In genomic region chr11:107506260-107506659, GRCm38 (mm10) we compare ENCODE assay signal across 8 mouse cellular contexts. TPM values are rescaled to one million over a fixed set of nuclear protein-coding genes. Genes with fewer than 3 reads are reported as not detected.
A peak's percentile ranks its signal among the peaks of the same experiment; 100 is the strongest.
DNase-seq lines count a peak whose midpoint lies in the region; ATAC-seq and TF ChIP-seq lines count a peak whose summit lies in the region.
"Had no signal": no experiment of that assay in that cellular context is flagged by ENCODE, and none has a peak within 500 bp of the region (broad histone marks: within the 10 kb centered on the region; RNA-seq: fewer than 3 reads in every experiment).

No protein-coding gene starts in this region.

- H3K9me3 ChIP-seq in kidney, embryonic 14.5 days (ENCODE audit: control insufficient read depth, low read length): no peaks in the 10 kb centered on the region
- H3K9me3 ChIP-seq in ES-E14 (ENCODE audit: control insufficient read depth, insufficient read depth, low read depth, low read length): no peaks in the 10 kb centered on the region
- no peaks in the 10 kb centered on the region for H3K9me3 ChIP-seq in forebrain, embryonic 10.5 days
- H3K9me3 ChIP-seq: neural tube, embryonic 13.5 days had no signal

- ATAC-seq in kidney, embryonic 14.5 days (ENCODE audit: low FRiP score, low TSS enrichment): no peak

- H3K4me1 ChIP-seq in kidney, embryonic 14.5 days (ENCODE audit: control insufficient read depth, insufficient read depth, low read length): peaks cover 6% of the 10 kb centered on the region; the same call in 1 of the 2 replicates
- H3K4me1 ChIP-seq in ES-E14 (ENCODE audit: control insufficient read depth in 2 of 2, insufficient read depth in 2 of 2, low read length in 2 of 2, poor library complexity in 1 of 2): peaks cover 0 to 7% of the 10 kb centered on the region in 2 experiments; a peak in 2 of 4 replicates
- peaks cover 19% of the 10 kb centered on the region for H3K4me1 ChIP-seq in forebrain, embryonic 10.5 days

- no peak overlapping the region for H3K27ac ChIP-seq in kidney, embryonic 14.5 days (ENCODE audit: low read depth, low read length)
- no peak overlapping the region for H3K27ac ChIP-seq in ES-E14 (ENCODE audit: insufficient read depth, low read depth, low read length, poor library complexity, severe bottlenecking)
- no peak overlapping the region for H3K27ac ChIP-seq in forebrain, embryonic 10.5 days
- H3K27ac ChIP-seq: neural tube, embryonic 13.5 days had no signal

- H3K4me2 ChIP-seq in kidney, embryonic 14.5 days (replicated peaks; ENCODE audit: low read depth, low read length): no peak overlapping the region
- H3K4me2 ChIP-seq: neural tube, embryonic 13.5 days had no signal

- no peaks in the 10 kb centered on the region for H3K27me3 ChIP-seq in kidney, embryonic 14.5 days (ENCODE audit: control insufficient read depth, insufficient read depth, low read length)
- H3K27me3 ChIP-seq in forebrain, embryonic 10.5 days (ENCODE audit: poor library complexity, severe bottlenecking): peaks cover 13% of the 10 kb centered on the region

- H3K4me3 ChIP-seq in kidney, embryonic 14.5 days (ENCODE audit: low read length): no peak overlapping the region
- no peak overlapping the region for H3K4me3 ChIP-seq in ES-E14 (ENCODE audit: insufficient read depth in 1 of 2, low read depth in 1 of 2, low read length in 2 of 2, poor library complexity in 1 of 2, severe bottlenecking in 1 of 2)
- H3K4me3 ChIP-seq in forebrain, embryonic 10.5 days: no peak overlapping the region
- H3K4me3 ChIP-seq: neural tube, embryonic 13.5 days had no signal

- no peaks in the 10 kb centered on the region for H3K36me3 ChIP-seq in kidney, embryonic 14.5 days (ENCODE audit: control insufficient read depth, insufficient read depth, low read length)
- no peaks in the 10 kb centered on the region for H3K36me3 ChIP-seq in ES-E14 (ENCODE audit: control insufficient read depth, insufficient read depth, low read length, poor library complexity, severe bottlenecking)
- peaks cover 26% of the 10 kb centered on the region for H3K36me3 ChIP-seq in forebrain, embryonic 10.5 days (replicated peaks)

- DNase-seq in kidney, adult 18-20 months: peak; percentile 11
- peak; percentile 68 for DNase-seq in ES-E14 (ENCODE audit: low read depth, low spot score)
- DNase-seq in c-Kit-positive CD71-positive TER-119-negative erythroid progenitor cells, embryonic 14.5 days (ENCODE audit: low read depth): peak; percentile 34
- peak; percentile 30 for DNase-seq in mesoderm, embryonic 11.5 days (ENCODE audit: low read depth, low spot score)
- DNase-seq in gastrocnemius, adult 8-10 months (ENCODE audit: low spot score in 2 of 2): no peak
- no peak for DNase-seq in forebrain, embryonic 10.5 days (ENCODE audit: extremely low spot score, low spot score)

- H3K9ac ChIP-seq in kidney, embryonic 14.5 days (ENCODE audit: low read depth, low read length): no peak overlapping the region
- H3K9ac ChIP-seq in ES-E14 (ENCODE audit: insufficient read depth, low read depth, low read length, poor library complexity, severe bottlenecking): no peak overlapping the region
- H3K9ac ChIP-seq: neural tube, embryonic 13.5 days had no signal

- WGBS in kidney, embryonic 14.5 days: 85% methylated on average over 1 of the region's 1 CpGs
- 75% methylated on average over 1 of the region's 1 CpGs for WGBS in forebrain, embryonic 10.5 days

- in situ Hi-C loops in ES-E14 (cut with MboI; ENCODE audit: low sequenced_read_pairs in 2 of 2, unreplicated experiment in 2 of 2): no loop called here

TF ChIP-seq in ES-E14, 5 proteins besides CTCF, POLR2A, EP300 and RAD21:
- TF ChIP-seq ZNF384 (IDR thresholded peaks at IDR 0.05; ENCODE audit: low read depth, low read length) (peak; percentile 61), HCFC1 (IDR thresholded peaks at IDR 0.05; ENCODE audit: borderline replicate concordance, insufficient read depth, low read length) (no peak)

RNA-seq across cellular contexts. Expression of gene Psmd12, which starts 27.0 kb away (rescaled TPM):
- polyA plus RNA-seq in kidney, embryonic 14.5 days (2014; fragmentation: Nextera tagmentation; extraction: Ambion mirVana): 170 and 201 TPM in 2 replicates
- 72.7 and 140 TPM in 2 replicates for total RNA-seq in ES-E14 (2012; rRNA removed)
- 100 to 1,000 TPM in 2 of 4 experiments, 10 to 100 TPM in 2; 90.0 to 108 (median 97.1) TPM for total RNA-seq in gastrocnemius, adult 8-10 months (2022)
- polyA plus RNA-seq in forebrain, embryonic 10.5 days (2016; fragmentation: Nextera tagmentation; extraction: Ambion mirVana): 231 and 246 TPM in 2 replicates

RNA-seq across cellular contexts. Expression of gene Pitpnc1, which starts 35.8 kb away (rescaled TPM):
- polyA plus RNA-seq in kidney, embryonic 14.5 days (2014; fragmentation: Nextera tagmentation; extraction: Ambion mirVana): 15.2 and 19.4 TPM in 2 replicates
- 37.3 and 42.9 TPM in 2 replicates for total RNA-seq in ES-E14 (2012; rRNA removed)
- 10 to 100 TPM; 54.3 to 72.7 (median 61.5) TPM for total RNA-seq in gastrocnemius, adult 8-10 months (2022)
- polyA plus RNA-seq in forebrain, embryonic 10.5 days (2016; fragmentation: Nextera tagmentation; extraction: Ambion mirVana): 26.8 and 32.0 TPM in 2 replicates

RNA-seq across cellular contexts. Expression of gene Helz, which starts 41.5 kb away (rescaled TPM):
- 19.0 and 29.8 TPM in 2 replicates for polyA plus RNA-seq in kidney, embryonic 14.5 days (2014; fragmentation: Nextera tagmentation; extraction: Ambion mirVana)
- total RNA-seq in ES-E14 (2012; rRNA removed): 40.1 and 43.5 TPM in 2 replicates
- total RNA-seq in gastrocnemius, adult 8-10 months (2022): 10 to 100 TPM; 17.3 to 21.4 (median 17.9) TPM
- polyA plus RNA-seq in forebrain, embryonic 10.5 days (2016; fragmentation: Nextera tagmentation; extraction: Ambion mirVana): 20.5 and 23.0 TPM in 2 replicates

Comparison
In these comparisons a context has a peak if more than half of its experiments do, and no peak if none do; other contexts are left out.
1. DNase-seq: peak in kidney, adult 18-20 months (single experiment), ES-E14 (single experiment), c-Kit-positive CD71-positive TER-119-negative erythroid progenitor cells, embryonic 14.5 days (single experiment) and mesoderm, embryonic 11.5 days (single experiment); none in gastrocnemius, adult 8-10 months (0 of 2) and forebrain, embryonic 10.5 days (single experiment).